Mouse (Mus musculus) embryonic facial prominence, embryonic 14.5 days (tissue): Measurements from ENCODE around the gene Cpox. TPM values are rescaled to one million over a fixed set of nuclear protein-coding genes. Genes with fewer than 3 reads are reported as not detected.
A peak's percentile ranks its signal among the peaks of the same experiment; 100 is the strongest.

Experiments used
- ATAC-seq: fragments of 200-750 bp; cut with Nextera tagmentation; 2 replicates; pipeline ENCODE4 v1.8.0; 2017; ENCODE audit warnings: low read depth, moderate number of reproducible peaks, moderate TSS enrichment
- DNase-seq: peaks from one replicate; pipeline ENCODE4 v3.0.0-alpha.2; 2015; ENCODE audit warnings: low spot score
- H3K27ac ChIP-seq: fragments of 300-500 bp; sonication (generic); replicated peaks from 2 replicates; pipeline ENCODE4 v1.5.1; 2014; ENCODE audit warnings: low read depth, mild to moderate bottlenecking, low read length, moderate library complexity
- H3K27me3 ChIP-seq: fragments of 300-500 bp; sonication (generic); replicated peaks from 2 replicates; pipeline ENCODE4 v1.6.1; 2014; ENCODE audit warnings: low read length; ENCODE audit not compliant: control insufficient read depth, insufficient read depth
- H3K36me3 ChIP-seq: fragments of 300-500 bp; sonication (generic); 2 replicates; pipeline ENCODE4 v1.6.1; 2014; ENCODE audit warnings: low read length, mixed read lengths; ENCODE audit not compliant: control insufficient read depth, insufficient read depth
- H3K4me1 ChIP-seq: fragments of 300-500 bp; sonication (generic); 2 replicates; pipeline ENCODE4 v1.6.1; 2014; ENCODE audit warnings: antibody characterized with exemption, low read length; ENCODE audit not compliant: control insufficient read depth, insufficient read depth
- H3K4me2 ChIP-seq: fragments of 300-500 bp; sonication (generic); 2 replicates; pipeline ENCODE4 v1.6.1; 2014; ENCODE audit warnings: low read depth, mild to moderate bottlenecking, low read length, moderate library complexity, mixed read lengths
- H3K4me3 ChIP-seq: fragments of 300-500 bp; sonication (generic); 2 replicates; pipeline ENCODE4 v1.5.1; 2014; ENCODE audit warnings: low read depth, mild to moderate bottlenecking, low read length
- H3K9ac ChIP-seq: fragments of 300-500 bp; sonication (generic); 2 replicates; pipeline ENCODE4 v1.6.1; 2014; ENCODE audit warnings: low read depth, mild to moderate bottlenecking, low read length, moderate library complexity, mixed read lengths
- H3K9me3 ChIP-seq: fragments of 300-500 bp; sonication (generic); 2 replicates; pipeline ENCODE4 v1.6.1; 2016; ENCODE audit warnings: low read length; ENCODE audit not compliant: control insufficient read depth
- WGBS: fragments of 180-500 bp; shearing (Covaris S2); extraction: QIAGEN DNeasy Blood & Tissue Kit; methylation state at CpG from one replicate; pipeline ENCODE4 v1.1.7; 2014; 5-methylcytosine and 5-hydroxymethylcytosine counted together
- polyA plus RNA-seq: library from polyadenylated mRNA; unstranded; fragments of >200 nt; fragmentation: Nextera tagmentation; extraction: Ambion mirVana; gene quantifications from 2 replicates; pipeline ENCODE4 v1.2.1, GENCODE M21; 2014

Gene Cpox
- polyA plus RNA-seq, 1 experiment from 2014 or later, result 18.0 TPM

DNA sequence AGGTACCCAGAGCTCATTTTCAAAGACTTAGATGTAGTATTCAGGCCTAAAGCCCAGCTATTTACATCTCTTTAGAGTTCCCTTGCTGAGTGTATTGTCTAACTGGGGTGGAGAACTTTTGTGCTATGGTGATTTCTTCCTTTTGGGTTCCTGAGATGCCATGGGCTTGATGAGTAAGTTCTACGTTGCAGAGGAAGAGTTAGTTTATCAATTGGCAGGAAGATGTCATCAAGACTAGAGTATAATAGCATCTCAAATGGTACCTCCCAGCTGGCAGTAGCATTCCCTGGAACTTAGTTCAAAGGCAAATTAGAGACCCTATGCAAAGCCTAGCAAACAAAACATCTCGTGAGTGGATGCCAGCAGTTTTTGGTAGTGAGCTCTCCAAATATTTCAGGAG is 34.2 kb upstream of the Cpox start:
- 64% methylated on average over 2 of the region's 2 CpGs for WGBS
- H3K27ac ChIP-seq, result no peak overlapping the region
- no peak overlapping the region for H3K4me3 ChIP-seq
- H3K4me1 ChIP-seq, result no peaks in the 10 kb centered on the region
- no peaks in the 10 kb centered on the region for H3K27me3 ChIP-seq
- no peak for ATAC-seq
- no peak overlapping the region for H3K9ac ChIP-seq
- no peak overlapping the region for H3K4me2 ChIP-seq
- DNase-seq, result no peak
- no peaks in the 10 kb centered on the region for H3K9me3 ChIP-seq
- H3K36me3 ChIP-seq, result no peaks in the 10 kb centered on the region

DNA sequence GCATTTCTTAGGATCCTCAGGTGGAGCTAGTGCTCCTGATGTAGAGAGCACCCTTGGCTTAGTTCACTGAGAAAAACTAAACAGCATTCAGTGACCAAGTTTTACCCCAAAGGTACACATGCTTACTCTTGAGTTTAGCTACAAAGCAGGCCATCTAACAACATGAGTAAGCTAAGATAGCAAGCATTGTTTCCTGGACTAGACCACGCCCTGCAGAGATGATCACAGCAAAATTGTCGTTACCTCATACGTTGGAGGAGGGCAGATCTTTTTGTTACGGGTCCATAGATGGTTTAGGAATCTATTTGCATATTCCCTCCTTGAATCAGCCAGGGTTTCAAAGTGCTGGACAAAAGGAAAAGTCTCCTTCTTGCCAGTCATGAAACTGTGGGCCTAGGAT is 32.6 kb upstream of the Cpox start:
- Histone ChIP-seq H3K27ac (no peak overlapping the region), H3K36me3 (no peaks in the 10 kb centered on the region), H3K9me3 (no peaks in the 10 kb centered on the region), H3K4me3 (no peak overlapping the region), H3K4me2 (no peak overlapping the region), H3K9ac (no peak overlapping the region), H3K4me1 (no peaks in the 10 kb centered on the region), H3K27me3 (no peaks in the 10 kb centered on the region)
- WGBS, result 73% methylated on average over 4 of the region's 4 CpGs
- DNase-seq, result no peak
- ATAC-seq, result no peak

- DNase-seq (peak; percentile 23), ATAC-seq (no peak)
- H3K36me3 ChIP-seq, result no peaks in the 10 kb centered on the region
- no peaks in the 10 kb centered on the region for H3K9me3 ChIP-seq
- no peak overlapping the region for H3K4me2 ChIP-seq
- H3K9ac ChIP-seq, result no peak overlapping the region
- WGBS, result 71% methylated on average over 7 of the region's 7 CpGs
- no peak overlapping the region for H3K27ac ChIP-seq
- H3K4me3 ChIP-seq, result no peak overlapping the region
- H3K27me3 ChIP-seq, result no peaks in the 10 kb centered on the region
- H3K4me1 ChIP-seq, result no peaks in the 10 kb centered on the region
Observed at GRCm38 (mm10) chr16:58638016-58638415, 32.1 kb upstream of the Cpox start.

DNA sequence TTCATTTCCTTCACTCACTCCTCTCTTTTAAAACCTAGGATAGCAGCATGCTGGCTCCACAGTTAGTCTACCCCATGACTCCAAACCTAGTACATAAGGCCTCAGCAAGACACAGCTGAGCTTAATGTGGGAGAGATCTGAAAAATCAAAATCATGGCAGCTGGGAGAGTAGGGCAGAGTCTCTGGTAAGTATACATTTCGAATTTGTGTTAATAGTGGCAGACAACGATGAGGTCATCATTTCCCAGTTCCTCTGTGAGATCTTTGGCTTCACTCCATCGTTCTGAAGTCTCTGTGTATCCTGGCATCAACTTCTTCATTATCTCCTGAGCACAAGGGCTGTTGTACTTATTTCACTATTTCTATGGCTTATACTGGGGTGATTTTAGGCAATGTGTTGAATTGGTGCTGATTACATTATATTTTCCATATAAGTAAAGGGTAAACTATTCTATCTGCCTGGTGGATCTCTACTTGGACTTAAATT is 31.4 kb upstream of the Cpox start, which contains the start of gene E330017A01Rik:
Gene E330017A01Rik (minus strand): TSS at position 51 of the 487 bp plus-strand sequence.
- DNase-seq, result no peak
- no peak within 1 kb of the TSS for H3K4me2 ChIP-seq
- no peak for ATAC-seq
- no peaks in the 10 kb centered on the region for H3K36me3 ChIP-seq
- H3K9ac ChIP-seq, result no peak within 1 kb of the TSS
- no peak within 1 kb of the TSS for H3K4me3 ChIP-seq
- WGBS, result 78% methylated on average over 3 of the region's 3 CpGs
- H3K9me3 ChIP-seq, result no peaks in the 10 kb centered on the region
- H3K4me1 ChIP-seq, result no peaks in the 10 kb centered on the region
- H3K27me3 ChIP-seq, result no peaks in the 10 kb centered on the region
- no peak within 1 kb of the TSS for H3K27ac ChIP-seq

DNA sequence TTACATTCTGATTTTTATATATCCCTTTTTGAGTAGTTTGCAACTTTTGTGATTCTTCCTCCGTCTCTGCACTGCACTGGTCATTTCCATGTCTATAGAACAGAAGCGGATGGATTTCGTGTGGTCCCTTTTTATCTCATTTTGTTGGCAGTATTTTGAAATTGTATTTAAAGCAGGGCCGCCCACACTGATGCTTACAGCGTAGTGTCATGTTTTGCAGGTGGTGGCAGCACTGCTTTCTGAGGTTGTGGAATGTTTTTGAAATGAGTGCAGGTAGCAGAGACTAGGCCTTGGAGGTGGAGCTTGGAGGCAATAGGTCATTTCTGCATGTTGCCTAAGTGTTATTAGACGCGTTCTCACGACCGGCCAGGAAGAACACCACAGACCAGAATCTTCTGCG is 20.1 kb upstream of the Cpox start:
- no peak for DNase-seq
- Histone ChIP-seq H3K36me3 (no peaks in the 10 kb centered on the region), H3K9ac (no peak overlapping the region), H3K4me3 (no peak overlapping the region), H3K4me2 (no peak overlapping the region), H3K27ac (no peak overlapping the region), H3K4me1 (no peaks in the 10 kb centered on the region), H3K9me3 (no peaks in the 10 kb centered on the region), H3K27me3 (no peaks in the 10 kb centered on the region)
- ATAC-seq, result no peak
- WGBS, result 93% methylated on average over 10 of the region's 10 CpGs

DNA sequence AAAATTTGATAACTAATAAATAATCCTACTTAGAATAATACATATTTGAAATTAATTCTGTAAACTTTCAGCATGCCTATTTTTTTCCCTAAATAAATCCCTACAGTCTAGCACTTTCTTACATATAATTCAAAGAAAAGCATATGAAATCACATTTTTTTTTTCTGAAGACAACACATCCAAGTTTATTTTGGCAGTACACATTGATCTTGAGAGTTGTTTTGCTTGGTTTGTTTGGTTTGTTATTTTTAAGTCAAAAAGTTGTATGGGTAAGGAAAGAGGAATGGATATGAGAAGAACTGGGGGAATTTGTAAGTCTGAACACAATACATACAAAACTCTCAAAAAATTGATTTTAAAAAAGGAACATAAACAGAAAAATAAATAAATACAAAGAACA is 14.3 kb upstream of the Cpox start:
- Histone ChIP-seq H3K27ac (no peak overlapping the region), H3K4me3 (no peak overlapping the region), H3K4me2 (no peak overlapping the region), H3K4me1 (no peaks in the 10 kb centered on the region), H3K9ac (no peak overlapping the region), H3K27me3 (no peaks in the 10 kb centered on the region), H3K9me3 (no peaks in the 10 kb centered on the region), H3K36me3 (no peaks in the 10 kb centered on the region)
- DNase-seq, result no peak
- ATAC-seq, result no peak

DNA sequence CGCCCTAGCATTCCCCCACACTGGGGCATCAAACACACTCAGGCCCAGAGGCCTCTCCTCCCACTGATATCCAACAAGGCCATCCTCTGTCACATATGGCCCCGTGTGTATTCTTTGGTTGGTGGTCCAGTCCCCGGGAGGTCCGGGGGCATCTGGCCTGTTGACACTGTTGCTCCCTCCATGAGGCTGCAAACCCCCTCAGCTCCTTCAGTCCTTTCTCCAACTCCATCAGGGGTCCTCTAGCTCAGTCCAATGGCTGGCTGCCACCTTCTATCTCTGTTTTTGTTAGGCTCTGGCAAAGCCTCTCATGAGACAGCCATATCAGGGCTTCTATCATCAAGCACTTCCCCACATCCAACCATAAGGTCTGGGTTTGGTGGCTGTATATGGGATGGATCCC is 13.6 kb upstream of the Cpox start:
- Histone ChIP-seq H3K9ac (no peak overlapping the region), H3K4me3 (no peak overlapping the region), H3K4me2 (no peak overlapping the region), H3K36me3 (no peaks in the 10 kb centered on the region), H3K27ac (no peak overlapping the region), H3K4me1 (no peaks in the 10 kb centered on the region), H3K9me3 (no peaks in the 10 kb centered on the region), H3K27me3 (no peaks in the 10 kb centered on the region)
- DNase-seq (no peak), ATAC-seq (no peak)
- 76% methylated on average over 4 of the region's 4 CpGs for WGBS

- DNase-seq, result no peak
Observed at GRCm38 (mm10) chr16:58658668-58659067, 11.4 kb upstream of the Cpox start.

GRCm38 (mm10) chr16:58661826-58662225 is 8.3 kb upstream of the Cpox start:
- 75% methylated on average over 5 of the region's 5 CpGs for WGBS
- no peak overlapping the region for H3K4me2 ChIP-seq
- DNase-seq, result no peak

More at GRCm38 (mm10) chr16:58658668-58659067, 11.4 kb upstream of the Cpox start:
- WGBS, result 81% methylated on average over 6 of the region's 6 CpGs
- Histone ChIP-seq H3K9me3 (no peaks in the 10 kb centered on the region), H3K4me2 (no peak overlapping the region), H3K4me1 (no peaks in the 10 kb centered on the region), H3K36me3 (no peaks in the 10 kb centered on the region), H3K4me3 (no peak overlapping the region), H3K27me3 (no peaks in the 10 kb centered on the region), H3K27ac (no peak overlapping the region), H3K9ac (no peak overlapping the region)
- no peak for ATAC-seq

More at GRCm38 (mm10) chr16:58661826-58662225, 8.3 kb upstream of the Cpox start:
- Histone ChIP-seq H3K9me3 (no peaks in the 10 kb centered on the region), H3K9ac (no peak overlapping the region), H3K27ac (no peak overlapping the region), H3K4me3 (no peak overlapping the region), H3K4me1 (no peaks in the 10 kb centered on the region), H3K27me3 (no peaks in the 10 kb centered on the region), H3K36me3 (no peaks in the 10 kb centered on the region)
- no peak for ATAC-seq
